Mouse (Mus musculus): ENCODE measurements at regions not wholly inside any gene's neighbourhood (a gene's known extent, or its start where the extent isn't known, plus 50 kb on each side); places are given as distances from the start of the nearest gene placed in this dataset.
A peak's percentile ranks its signal among the peaks of the same experiment; 100 is the strongest.

DNA sequence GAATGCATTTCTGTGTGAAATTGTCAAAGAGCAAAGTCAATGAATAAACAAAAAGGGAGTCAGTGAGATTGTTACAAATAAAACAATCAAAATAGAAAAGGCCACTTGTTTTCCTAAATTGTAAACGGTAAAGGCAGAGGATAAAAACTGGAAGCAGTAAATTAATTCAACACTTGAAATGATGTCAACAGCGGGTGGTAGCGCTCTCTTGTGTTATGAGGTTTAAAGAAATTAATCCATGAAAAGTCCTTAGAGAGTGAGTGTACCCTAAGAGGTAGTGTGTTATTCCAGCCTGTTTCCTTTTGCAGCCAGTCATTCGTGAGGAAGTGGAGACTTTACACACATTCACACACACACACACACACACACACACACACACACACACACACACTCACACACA is 73.2 kb upstream of the Zc3h12c start:
- DNase-seq (ENCODE audit: low spot score in 2 of 2): no peak

DNA sequence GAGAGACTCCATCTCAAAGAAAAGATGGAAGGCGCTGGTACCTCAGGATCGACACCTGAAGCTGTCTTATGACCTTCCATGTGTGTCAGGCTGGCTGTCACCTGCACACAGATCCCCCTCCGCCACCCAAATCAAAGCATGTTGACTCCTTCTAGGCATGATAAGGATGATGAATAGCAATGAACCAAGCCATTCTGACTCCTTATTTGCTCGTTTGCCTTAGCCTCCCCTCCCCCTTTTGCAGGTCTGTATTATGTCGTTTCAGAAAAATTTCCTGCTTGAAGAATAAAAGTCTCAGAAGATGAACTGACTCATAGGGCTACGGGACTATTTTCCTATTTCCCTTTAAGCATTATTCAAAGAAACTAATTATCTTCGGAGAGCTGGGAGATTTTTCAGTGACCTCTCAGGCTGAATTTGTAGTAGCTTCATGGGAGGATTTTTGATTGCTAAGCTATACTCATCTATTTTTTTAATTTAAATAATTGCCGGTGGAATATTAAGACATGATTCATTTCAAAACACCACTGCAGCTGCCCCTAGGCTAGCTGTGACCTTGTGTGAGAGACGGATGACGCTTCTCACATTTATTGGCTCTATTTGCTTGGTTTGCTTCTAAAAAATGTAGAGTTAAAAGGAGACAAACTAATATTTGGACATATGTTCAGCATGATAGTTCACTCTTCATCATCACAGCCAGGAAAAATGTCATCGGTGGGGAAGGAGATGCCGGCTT is 72.4 kb upstream of the Zc3h12c start:
- DNase-seq (ENCODE audit: low spot score in 2 of 2): no peak

DNA sequence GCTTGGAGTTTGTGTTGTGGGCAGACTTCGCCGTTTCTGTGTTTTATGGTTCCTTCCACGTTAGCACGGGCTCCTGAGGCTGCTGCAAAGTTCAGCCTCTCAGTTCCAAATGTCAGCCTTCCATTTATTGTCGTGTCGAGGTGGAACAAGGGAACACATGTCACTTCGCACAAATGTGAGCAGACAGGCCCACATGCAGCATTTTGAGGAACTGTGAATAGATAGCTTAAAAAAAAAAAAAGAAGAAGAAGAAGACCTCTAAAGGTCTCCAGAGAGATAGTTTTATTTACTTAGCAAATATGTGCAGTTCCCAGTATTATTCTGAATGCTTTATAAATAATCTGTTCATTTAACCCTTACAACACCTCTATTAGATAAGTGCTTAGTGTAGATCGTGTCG is 66.4 kb upstream of the Zc3h12c start:
- DNase-seq (ENCODE audit: low spot score in 2 of 2): no peak

DNA sequence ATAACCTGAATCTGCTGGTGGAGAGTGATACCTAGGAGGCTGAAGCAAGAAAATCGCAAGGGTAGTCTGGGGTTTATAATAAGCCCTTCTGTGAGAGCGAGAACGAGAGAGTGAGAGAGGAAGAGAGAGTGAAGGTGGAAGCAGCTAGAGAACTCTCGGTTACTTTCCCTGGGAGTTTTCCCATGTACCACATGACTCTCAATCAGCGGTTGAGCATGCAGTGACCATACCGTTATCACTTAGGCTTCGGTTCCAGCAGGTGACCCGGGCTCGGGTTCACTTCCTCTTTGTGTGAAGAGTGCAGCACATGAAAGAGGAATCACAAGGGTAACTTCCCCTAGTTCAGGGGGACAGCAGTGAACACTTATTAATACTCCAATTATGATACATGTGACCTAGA is 61.2 kb upstream of the Zc3h12c start:
- peak in 1 of 2 experiments; percentile 22 for DNase-seq (ENCODE audit: low spot score in 2 of 2)

DNA sequence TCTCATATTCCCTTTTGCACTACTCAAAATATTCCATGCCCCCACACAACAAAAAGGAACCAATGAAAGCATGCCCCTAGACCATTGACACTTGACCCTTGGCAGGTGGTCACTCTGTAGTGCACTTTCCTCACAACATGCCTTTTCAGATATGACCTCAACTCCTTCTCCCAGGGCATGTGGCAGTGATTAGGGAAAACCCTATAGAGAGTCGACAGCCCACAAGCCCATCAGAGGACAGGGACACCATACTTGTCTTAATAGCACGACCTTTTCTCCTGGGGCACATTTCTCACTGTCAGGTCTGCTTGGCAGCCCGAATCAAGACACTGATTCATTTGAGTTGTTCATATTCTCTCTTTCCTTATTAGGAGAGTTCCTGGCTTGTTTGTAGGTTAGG is 57.3 kb upstream of the Zc3h12c start:
- no peak for DNase-seq (ENCODE audit: low spot score in 2 of 2)

DNA sequence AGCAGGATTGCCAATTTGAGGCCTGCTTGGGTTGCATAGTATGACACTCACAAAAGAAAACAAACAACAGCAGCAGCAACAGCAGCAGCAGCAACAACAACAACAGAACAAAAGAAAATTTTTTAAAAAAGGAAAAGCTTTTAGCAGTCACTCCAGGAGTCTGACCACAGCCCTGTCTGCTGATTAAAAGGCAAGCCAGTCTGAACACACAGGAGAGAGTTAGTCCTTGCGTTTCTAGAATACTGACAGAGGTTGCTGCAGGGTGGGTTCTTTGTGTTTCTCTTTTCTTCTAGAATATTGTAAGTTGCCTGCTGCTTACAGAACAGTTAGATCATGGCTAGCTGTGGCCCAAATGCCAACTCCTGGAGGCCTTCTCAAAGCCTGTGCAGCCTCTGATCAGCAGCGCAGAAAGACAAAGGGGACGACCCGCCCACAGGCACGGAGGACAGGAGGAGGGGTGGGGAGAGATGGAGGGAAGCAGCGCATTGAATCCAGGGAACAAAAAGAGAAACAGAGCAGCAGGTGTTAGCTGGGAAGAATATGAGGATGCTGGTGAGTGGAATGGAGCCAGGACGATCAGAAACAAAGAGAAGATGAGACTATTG is 55.2 kb upstream of the Zc3h12c start:
- DNase-seq (ENCODE audit: low spot score in 2 of 2): no peak
